In genomic region chr16:63220228-63220879, GRCm38 (mm10) we compare ENCODE assay signal across 14 mouse cellular contexts.
DNase-seq lines count a peak whose midpoint lies in the region; ATAC-seq and TF ChIP-seq lines count a peak whose summit lies in the region.
"Had no signal": no experiment of that assay in that cellular context is flagged by ENCODE, and none has a peak within 500 bp of the region (broad histone marks: within the 10 kb centered on the region; RNA-seq: fewer than 3 reads in every experiment).

No protein-coding gene starts in this region.

- no peaks in the 10 kb centered on the region for H3K36me3 ChIP-seq in forebrain, embryonic 11.5 days (ENCODE audit: control insufficient read depth, insufficient read depth, low read length)
- no peaks in the 10 kb centered on the region for H3K36me3 ChIP-seq in forebrain, embryonic 10.5 days (replicated peaks)
- no peaks in the 10 kb centered on the region for H3K36me3 ChIP-seq in midbrain, postnatal 0 days (ENCODE audit: insufficient read depth, low read length)
- H3K36me3 ChIP-seq: embryonic facial prominence, embryonic 12.5 days; G1E; heart, embryonic 15.5 days had no signal

- 69% methylated on average over 10 of the region's 10 CpGs for WGBS in forebrain, embryonic 11.5 days
- WGBS in forebrain, embryonic 10.5 days, result 80% methylated on average over 10 of the region's 10 CpGs
- 64% methylated on average over 10 of the region's 10 CpGs for WGBS in midbrain, postnatal 0 days

- no peaks in the 10 kb centered on the region for H3K9me3 ChIP-seq in forebrain, embryonic 11.5 days (ENCODE audit: control insufficient read depth, low read length)
- H3K9me3 ChIP-seq in forebrain, embryonic 10.5 days, result no peaks in the 10 kb centered on the region
- no peaks in the 10 kb centered on the region for H3K9me3 ChIP-seq in midbrain, postnatal 0 days (ENCODE audit: low read length)
- H3K9me3 ChIP-seq: embryonic facial prominence, embryonic 12.5 days; heart, embryonic 15.5 days had no signal

- DNase-seq in forebrain, embryonic 11.5 days (ENCODE audit: low spot score), result no peak
- DNase-seq in forebrain, embryonic 10.5 days (ENCODE audit: extremely low spot score, low spot score), result no peak
- peak; percentile 2 for DNase-seq in right cerebral cortex, adult 18-20 months
- DNase-seq in right cerebral cortex, postnatal 4 days, result no peak
- peak; percentile 50 for DNase-seq in midbrain, postnatal 0 days (ENCODE audit: low spot score)
- DNase-seq in kidney, adult 11 months, result no peak
- no peak for DNase-seq in ovary, postnatal 14 days (ENCODE audit: low spot score)
- no peak for DNase-seq in urinary bladder, adult 2 months (ENCODE audit: low spot score)
- DNase-seq: cerebellum, adult 11 months; kidney, adult 18-20 months; lung, adult 18-20 months had no signal

- peak; percentile 70 for ATAC-seq in forebrain, embryonic 11.5 days (replicated peaks; ENCODE audit: low FRiP score)
- ATAC-seq in midbrain, postnatal 0 days (ENCODE audit: low FRiP score), result no peak; the same call in 1 of the 2 replicates

- H3K4me3 ChIP-seq in forebrain, embryonic 11.5 days (ENCODE audit: low read depth, low read length), result no peak overlapping the region
- no peak overlapping the region for H3K4me3 ChIP-seq in forebrain, embryonic 10.5 days
- H3K4me3 ChIP-seq in midbrain, postnatal 0 days (ENCODE audit: low read depth, low read length), result no peak overlapping the region
- H3K4me3 ChIP-seq: embryonic facial prominence, embryonic 12.5 days; heart, embryonic 15.5 days had no signal

- H3K27ac ChIP-seq in forebrain, embryonic 11.5 days (ENCODE audit: low read depth, low read length), result no peak overlapping the region
- H3K27ac ChIP-seq in forebrain, embryonic 10.5 days, result no peak overlapping the region
- H3K27ac ChIP-seq in midbrain, postnatal 0 days (ENCODE audit: low read depth, low read length), result no peak overlapping the region
- H3K27ac ChIP-seq: embryonic facial prominence, embryonic 12.5 days; heart, embryonic 15.5 days had no signal

- H3K4me2 ChIP-seq in forebrain, embryonic 11.5 days (ENCODE audit: low read depth, low read length, severe bottlenecking), result no peak overlapping the region
- H3K4me2 ChIP-seq in midbrain, postnatal 0 days (ENCODE audit: low read depth, low read length, poor library complexity, severe bottlenecking), result no peak overlapping the region
- H3K4me2 ChIP-seq: embryonic facial prominence, embryonic 12.5 days; heart, embryonic 15.5 days had no signal

- TF ChIP-seq CTCF in midbrain, postnatal 0 days (IDR thresholded peaks at IDR 0.05), result no peak

- no peak overlapping the region for H3K9ac ChIP-seq in forebrain, embryonic 11.5 days (ENCODE audit: low read length)
- no peak overlapping the region for H3K9ac ChIP-seq in midbrain, postnatal 0 days (replicated peaks; ENCODE audit: low read length, poor library complexity, severe bottlenecking)
- H3K9ac ChIP-seq: embryonic facial prominence, embryonic 12.5 days; heart, embryonic 15.5 days had no signal

- H3K27me3 ChIP-seq in forebrain, embryonic 11.5 days (ENCODE audit: control insufficient read depth, insufficient read depth, low read length), result no peaks in the 10 kb centered on the region
- no peaks in the 10 kb centered on the region for H3K27me3 ChIP-seq in forebrain, embryonic 10.5 days (ENCODE audit: poor library complexity, severe bottlenecking)
- H3K27me3 ChIP-seq in midbrain, postnatal 0 days (ENCODE audit: insufficient read depth, low read length), result no peaks in the 10 kb centered on the region
- H3K27me3 ChIP-seq: embryonic facial prominence, embryonic 12.5 days; heart, embryonic 15.5 days had no signal

- H3K4me1 ChIP-seq in forebrain, embryonic 11.5 days (replicated peaks; ENCODE audit: control insufficient read depth, insufficient read depth, low read length), result no peaks in the 10 kb centered on the region
- no peaks in the 10 kb centered on the region for H3K4me1 ChIP-seq in forebrain, embryonic 10.5 days
- H3K4me1 ChIP-seq in midbrain, postnatal 0 days (ENCODE audit: insufficient read depth, low read length), result no peaks in the 10 kb centered on the region
- H3K4me1 ChIP-seq: embryonic facial prominence, embryonic 12.5 days; heart, embryonic 15.5 days had no signal

Comparison
In these comparisons a context has a peak if more than half of its experiments do, and no peak if none do; other contexts are left out.
1. DNase-seq: peak in right cerebral cortex, adult 18-20 months (single experiment) and midbrain, postnatal 0 days (single experiment); none in forebrain, embryonic 11.5 days (single experiment), forebrain, embryonic 10.5 days (single experiment), right cerebral cortex, postnatal 4 days (single experiment), kidney, adult 11 months (single experiment), ovary, postnatal 14 days (single experiment) and urinary bladder, adult 2 months (single experiment).